Mouse (Mus musculus): Measurements from ENCODE around the gene Alg2.
A peak's percentile ranks its signal among the peaks of the same experiment; 100 is the strongest.

Alg2 gene

GRCm38 (mm10) chr4:47473968-47474729, at the start of gene Alg2, which contains the start of gene Sec61b:
Gene Alg2 (minus strand): TSS chr4:47474333.
Gene Sec61b (plus strand): TSS chr4:47474658.
- DNase-seq = peak; percentile 99

DNA sequence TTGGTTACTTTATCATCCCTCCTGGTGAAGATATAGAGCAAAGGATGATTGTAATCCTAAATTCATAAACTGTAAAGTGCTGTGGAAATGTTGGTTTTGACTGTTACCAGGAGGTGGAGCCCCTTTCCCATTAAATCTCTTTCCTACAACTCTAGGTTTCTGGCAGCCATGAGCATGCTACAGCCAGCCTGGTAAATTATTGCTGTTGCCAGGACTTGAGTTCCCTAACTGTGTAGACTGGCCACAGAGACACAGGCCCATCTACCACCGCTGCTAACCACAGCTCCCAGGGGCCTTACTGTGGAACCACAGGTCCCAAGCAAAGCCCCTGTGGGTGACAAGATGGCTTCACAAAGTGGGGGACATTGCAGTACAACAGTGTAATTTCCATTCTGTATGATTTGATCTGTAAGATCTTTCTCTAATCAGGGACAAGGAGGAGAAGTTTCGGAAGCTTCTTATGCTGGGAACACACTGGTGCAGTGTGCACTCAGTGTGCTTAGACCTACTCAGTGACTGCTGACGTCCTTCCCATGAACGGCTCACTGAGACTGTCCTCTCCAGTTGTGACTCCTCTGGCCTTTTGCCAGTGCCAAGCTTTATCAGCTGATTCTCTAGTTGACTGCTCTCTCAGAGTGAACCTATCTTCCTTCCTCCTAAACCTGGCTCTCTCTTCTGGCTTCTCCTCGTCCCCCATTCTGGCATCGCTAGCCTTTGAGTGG, 47.9 kb upstream of the Alg2 start:
- no peak for DNase-seq

DNA sequence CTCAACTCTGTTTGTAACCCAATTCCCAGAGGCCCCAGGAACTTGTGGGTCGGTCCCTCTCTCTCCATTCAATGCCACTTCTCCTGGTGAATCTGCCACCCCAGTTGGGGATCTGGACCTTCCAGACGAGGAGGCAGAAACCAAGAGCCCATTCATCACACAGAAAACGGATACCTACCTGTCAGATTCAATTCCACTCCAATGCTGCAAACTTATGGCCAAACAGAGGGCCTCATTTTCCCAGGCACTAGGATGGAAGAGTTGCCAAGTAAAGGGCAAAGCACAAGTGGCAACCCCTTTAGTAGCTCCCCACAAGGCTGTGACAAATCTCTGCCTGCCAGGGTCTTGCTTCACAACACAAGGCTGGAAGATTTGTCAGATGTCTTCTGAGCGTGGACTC, 45.9 kb upstream of the Alg2 start:
- DNase-seq = no peak

GRCm38 (mm10) chr4:47518551-47519181, 44.5 kb upstream of the Alg2 start:
- DNase-seq = no peak

DNA sequence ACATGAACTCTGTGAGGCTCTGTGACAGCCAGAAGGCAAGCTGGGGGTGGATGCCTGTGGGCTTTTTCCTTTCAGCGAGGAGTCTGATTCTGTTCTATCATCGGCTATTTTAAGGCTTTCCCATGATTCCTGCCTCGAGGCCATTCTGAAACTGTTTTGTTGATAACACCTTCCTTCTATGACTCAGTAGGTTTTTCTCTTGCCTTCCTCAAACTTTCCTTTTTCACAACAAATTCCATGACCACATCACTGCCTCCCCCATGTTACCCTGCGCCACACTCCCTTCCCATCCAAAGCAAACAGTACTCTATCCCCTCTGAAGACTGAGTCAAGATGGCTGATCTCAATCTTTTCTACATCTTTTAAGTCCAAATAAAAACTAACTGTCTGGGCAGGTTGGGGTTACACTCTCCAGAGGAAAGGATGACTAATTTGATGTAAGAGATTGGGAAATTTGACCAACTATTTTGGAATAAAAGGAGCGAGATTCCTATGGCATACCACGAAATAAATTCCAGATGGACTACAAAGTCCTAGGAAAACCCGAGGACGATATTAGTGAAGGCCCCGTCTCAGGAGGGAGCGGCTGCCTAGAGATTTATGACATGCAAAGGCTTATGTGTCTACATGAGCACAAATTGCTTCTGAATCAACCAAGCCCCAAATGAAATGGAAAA, 30.8 kb upstream of the Alg2 start:
- no peak for DNase-seq

DNA sequence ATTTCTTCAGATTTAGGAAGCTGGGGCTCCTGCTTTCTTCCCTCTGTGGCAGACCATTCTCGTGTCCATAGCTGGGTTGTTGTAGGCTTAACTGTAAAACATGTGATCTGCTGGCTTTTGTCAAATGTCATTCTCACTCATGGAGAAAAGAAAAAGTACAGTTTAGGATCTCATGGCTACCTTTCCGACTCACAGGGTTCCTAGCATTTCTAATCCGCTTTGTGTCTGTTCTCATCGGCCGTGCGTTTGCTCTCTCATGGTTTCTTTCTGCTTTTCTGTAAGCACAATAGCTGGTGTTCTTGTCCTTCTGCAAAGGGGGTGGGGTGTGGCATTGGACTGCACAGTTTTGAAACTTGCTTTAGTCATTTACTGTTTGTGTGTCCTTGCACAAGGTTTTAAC, 28.9 kb upstream of the Alg2 start:
- no peak for DNase-seq

- peak; percentile 18 for DNase-seq
Measured at GRCm38 (mm10) chr4:47502546-47502971, 28.4 kb upstream of the Alg2 start.

DNA sequence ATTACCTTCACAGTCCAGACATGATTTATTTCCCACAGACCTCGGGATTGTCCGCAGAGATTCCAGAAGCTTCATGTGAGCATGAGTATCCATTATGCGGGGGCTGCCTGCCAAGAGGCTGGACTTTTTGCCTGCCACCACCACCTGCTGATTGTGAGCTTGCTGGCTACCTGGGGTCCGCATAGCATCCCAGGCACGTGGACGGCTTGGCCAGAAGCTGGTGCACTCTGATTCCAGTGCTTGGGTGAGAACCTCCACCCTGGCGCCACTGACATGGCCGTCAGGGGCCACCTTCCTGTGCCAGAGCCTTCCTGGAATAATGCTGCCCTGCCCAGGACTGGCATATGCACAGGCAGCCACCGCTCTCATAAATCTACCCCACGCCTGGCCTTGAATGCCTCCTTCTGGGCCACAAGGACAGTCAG, 25.0 kb upstream of the Alg2 start:
- DNase-seq = no peak

GRCm38 (mm10) chr4:47497811-47498385, 23.8 kb upstream of the Alg2 start:
- no peak for DNase-seq

- DNase-seq = no peak
Measured at GRCm38 (mm10) chr4:47494686-47495085, 20.6 kb upstream of the Alg2 start.

DNA sequence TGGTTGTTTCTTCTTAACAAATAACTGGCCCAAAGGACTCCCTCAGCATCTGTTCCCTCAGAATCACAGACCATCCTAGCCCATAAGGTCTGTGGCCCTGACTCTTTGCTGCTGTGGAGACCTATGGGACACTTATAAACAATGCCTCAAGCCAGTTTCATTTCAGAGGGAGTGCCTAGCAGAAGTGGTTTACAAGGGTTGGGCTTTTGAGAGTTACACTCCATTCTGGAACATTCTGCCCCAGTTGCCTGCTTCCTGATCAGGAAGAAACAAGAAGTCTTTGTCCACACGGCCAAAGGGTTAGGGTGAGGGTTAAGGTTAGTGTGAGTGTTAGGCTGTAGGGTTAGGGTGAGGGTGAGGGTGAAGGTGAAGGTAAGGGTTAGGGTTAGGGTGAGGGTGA, 20.0 kb upstream of the Alg2 start:
- DNase-seq = no peak

- DNase-seq = no peak
Measured at GRCm38 (mm10) chr4:47493456-47493855, 19.3 kb upstream of the Alg2 start.

DNA sequence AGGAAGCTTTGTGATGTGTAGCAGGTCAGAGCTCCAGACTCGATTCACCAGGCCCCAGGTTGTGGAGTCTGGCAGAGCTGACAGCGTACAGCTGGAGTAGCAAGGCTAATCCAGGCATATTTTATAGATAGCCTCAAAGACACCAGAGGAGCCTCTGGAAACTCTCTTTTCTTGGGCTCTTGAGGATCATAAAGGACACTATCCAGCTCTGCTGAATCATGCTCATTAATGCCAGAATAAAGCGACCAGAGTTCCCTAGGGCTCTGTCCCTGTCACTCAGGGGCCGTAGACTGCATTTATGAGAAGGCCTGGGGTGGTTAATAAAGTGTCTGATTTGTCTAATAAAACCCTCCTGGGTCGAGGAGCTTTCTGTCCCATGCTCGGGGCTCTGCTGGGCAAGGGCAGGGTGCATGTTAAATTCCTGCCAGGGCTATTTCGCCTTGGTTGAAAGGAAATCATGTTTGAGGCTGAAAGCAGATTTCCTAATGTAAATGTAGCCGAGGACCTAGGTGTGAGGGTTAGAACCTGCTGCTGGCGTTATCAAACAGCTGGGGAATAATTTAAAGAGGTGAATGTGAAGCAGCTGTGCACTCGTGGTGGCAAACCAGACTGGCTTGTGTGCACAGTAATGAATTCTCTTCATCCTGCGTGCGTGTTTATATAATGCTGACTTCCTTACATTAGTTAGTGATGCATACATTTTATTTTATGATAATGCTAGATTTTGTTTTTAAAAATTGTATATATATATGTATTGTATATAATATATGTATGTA, 18.4 kb upstream of the Alg2 start:
- no peak for DNase-seq

DNA sequence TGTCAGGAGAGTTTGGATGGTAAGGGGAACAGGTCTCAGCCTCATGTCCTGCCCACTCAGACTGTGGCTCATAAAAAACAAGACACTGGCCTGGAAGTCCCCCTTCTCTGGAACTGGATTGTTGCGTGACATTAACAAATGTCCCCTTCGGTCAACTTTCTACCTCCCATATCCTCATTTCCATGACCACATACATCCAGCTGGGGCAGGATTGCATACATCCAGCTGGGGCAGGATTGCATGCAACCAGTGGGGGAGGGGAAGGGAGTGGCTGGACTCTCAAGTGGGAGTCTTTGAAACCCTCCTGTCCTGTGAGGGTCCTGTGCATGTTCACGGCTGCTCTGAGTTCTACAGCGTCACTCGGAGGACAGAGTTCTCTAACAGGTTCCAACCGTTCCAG, 17.1 kb upstream of the Alg2 start:
- no peak for DNase-seq

DNA sequence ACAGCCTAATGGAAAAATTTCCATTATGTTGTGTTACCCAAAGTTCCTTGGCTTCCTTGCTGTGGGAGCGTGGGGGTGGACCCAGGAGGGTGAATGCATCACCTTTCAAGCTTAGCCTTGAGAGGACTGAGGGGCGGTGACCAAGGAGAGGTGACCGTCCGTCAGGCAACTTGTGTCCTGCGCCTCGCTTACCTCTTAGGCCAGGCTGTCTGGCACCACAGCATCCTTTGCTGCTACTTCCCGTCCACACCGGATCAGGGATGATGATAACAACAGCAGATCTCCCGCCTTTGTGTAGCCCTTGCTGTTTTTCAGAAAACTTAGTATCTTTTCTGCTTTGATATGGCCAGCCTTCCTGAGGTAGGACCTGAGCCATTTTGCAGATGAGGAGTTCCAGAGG, 6.4 kb upstream of the Alg2 start:
- no peak for DNase-seq

DNA sequence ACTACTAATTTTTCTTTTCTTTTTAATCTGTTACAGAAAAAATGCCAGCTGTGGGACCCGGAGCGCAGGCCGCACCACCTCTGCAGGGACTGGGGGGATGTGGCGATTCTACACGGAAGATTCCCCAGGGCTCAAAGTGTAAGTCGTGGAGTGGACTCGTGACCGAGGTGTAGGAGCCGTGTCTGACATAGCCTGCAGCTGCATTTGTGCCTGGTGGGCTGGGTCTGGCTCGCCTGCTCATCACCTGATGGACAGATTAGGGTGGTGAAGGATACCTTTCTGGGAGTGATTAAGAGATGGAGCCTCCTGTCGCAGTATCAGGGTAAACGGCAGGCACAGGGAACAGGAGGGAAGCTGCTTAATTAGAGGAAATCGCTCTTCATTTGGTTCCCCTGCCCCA, 6.0 kb upstream of the Alg2 start:
- no peak for DNase-seq

GRCm38 (mm10) chr4:47477539-47477938, 3.4 kb upstream of the Alg2 start:
- no peak for DNase-seq

DNA sequence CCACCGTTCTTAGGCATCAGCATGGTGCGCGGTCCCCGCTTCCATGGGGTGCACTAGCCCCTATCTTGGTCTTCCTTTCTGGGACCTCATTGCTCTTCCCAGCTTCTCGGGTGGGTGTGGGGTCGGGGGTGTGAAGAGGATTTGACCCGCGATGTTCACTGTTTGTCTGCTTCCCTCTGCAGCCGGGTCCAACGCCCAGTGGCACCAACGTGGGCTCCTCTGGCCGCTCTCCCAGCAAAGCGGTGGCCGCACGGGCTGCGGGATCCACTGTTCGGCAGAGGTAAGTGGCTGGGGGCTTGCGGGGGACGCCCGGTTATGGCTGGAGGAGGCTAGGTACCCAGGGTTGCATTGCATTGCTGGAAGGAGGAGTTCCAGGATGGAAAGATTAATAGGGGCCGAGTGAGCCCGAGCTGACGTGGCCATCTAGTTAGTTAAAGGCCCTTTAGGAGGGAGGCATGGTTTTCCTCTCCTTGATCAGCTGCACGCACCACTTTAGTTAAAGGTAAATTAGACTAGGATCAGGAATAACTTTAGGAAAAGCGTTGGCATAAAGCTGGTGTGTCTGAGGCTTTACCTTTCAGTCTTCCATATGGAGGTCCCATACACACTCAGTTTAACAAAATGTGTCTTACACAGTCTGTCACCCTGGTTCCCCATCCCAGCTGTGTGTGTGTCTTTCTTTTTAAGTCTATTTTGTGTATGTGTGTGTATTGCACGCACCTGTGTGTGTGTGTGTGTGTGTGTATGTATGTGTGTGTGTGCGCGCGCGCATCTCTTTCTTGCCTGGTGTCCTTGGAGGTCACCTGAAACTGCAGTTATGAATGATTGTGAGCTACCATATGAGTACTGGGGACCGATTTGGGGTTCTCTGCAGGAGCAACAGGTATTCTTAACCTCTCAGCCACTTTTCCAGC, 854 bp upstream of the Alg2 start:
- no peak for DNase-seq

DNA sequence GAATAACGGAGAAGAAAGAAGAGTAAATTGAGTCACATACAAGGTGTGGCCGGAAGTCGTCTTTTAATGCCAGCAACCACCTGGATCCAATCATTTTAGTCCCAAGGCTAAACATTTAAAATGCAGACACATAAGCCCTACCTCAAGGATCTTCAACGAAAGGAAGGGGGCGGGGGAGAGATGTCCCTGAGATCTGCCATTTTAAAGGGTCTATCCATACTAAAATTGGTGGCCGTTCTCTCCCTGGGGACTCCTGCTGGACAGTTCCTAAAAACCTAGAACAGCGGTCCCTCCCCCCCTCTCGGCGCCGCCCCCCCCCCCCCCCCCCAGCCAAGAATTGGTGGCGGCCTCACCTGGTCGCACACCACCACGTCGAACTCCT, 556 bp downstream of the Alg2 start:
- DNase-seq = peak; percentile 12

GRCm38 (mm10) chr4:47467196-47467595, 6.9 kb downstream of the Alg2 start:
- no peak for DNase-seq
